Mouse (Mus musculus): ENCODE measurements at regions not wholly inside any gene's neighbourhood (a gene's known extent, or its start where the extent isn't known, plus 50 kb on each side); places are given as distances from the start of the nearest gene placed in this dataset.

GRCm38 (mm10) chr10:16438414-16438813, 1284.6 kb upstream of the Cited2 start:
- no peak for ATAC-seq (replicated peaks; ENCODE audit: low FRiP score, low TSS enrichment, poor library complexity, severe bottlenecking)

GRCm38 (mm10) chr10:16440932-16441640, 1281.9 kb upstream of the Cited2 start:
- ATAC-seq (replicated peaks; ENCODE audit: low FRiP score, low TSS enrichment, poor library complexity, severe bottlenecking): no peak

GRCm38 (mm10) chr10:16441661-16442072, 1281.4 kb upstream of the Cited2 start:
- ATAC-seq (replicated peaks; ENCODE audit: low FRiP score, low TSS enrichment, poor library complexity, severe bottlenecking): no peak

DNA sequence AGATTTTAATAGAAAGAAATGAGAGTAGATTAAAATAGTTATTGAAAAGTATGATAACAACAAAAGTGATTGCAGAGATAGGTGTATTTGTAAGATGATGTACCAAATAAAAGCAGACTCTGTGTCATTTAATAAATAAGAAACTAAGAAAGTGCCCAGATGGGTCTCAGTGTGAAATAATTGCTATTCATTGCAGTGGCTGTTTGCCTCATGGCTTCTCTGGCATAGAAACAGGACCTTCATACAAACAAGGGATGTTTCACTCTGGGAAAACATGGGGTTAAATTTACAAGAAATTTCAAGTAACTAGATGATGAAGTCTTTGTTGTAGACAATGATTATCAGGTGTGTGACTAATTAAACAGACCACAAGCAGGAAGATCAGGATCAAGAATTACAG, 1279.1 kb upstream of the Cited2 start:
- ATAC-seq (replicated peaks; ENCODE audit: low FRiP score, low TSS enrichment, poor library complexity, severe bottlenecking): no peak

GRCm38 (mm10) chr10:16467935-16468334, 1255.1 kb upstream of the Cited2 start:
- no peak for ATAC-seq (replicated peaks; ENCODE audit: low FRiP score, low TSS enrichment, poor library complexity, severe bottlenecking)

- ATAC-seq (replicated peaks; ENCODE audit: low FRiP score, low TSS enrichment, poor library complexity, severe bottlenecking): no peak
Measured at GRCm38 (mm10) chr10:16469711-16470110, 1253.3 kb upstream of the Cited2 start.

DNA sequence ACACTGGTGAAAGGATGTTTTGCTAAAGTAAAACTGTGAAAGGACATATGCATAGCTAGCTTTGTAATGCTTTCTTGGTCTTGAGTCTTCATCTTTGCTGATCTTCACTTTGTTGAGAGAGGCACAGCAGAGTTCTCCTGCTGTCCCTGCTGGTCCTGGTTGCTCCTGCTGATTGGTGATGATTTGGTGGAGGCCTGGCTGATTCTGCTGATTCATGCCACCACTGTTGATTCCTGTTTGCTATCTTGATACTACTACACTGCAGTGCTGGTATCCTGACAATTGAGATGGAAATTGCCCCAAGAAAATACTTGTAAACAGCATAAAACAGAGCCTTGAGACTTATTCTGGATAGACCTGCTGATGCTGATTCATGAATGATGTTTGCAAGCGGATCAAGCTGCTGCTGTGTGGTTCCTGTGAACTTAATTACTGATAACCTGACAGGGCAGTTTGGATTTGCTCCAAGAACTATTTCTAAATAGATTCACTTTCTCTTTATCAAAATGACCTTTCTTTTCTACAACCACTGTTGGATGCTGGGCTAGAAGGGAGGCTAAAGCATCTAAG, 1249.0 kb upstream of the Cited2 start:
- peak; percentile 95 for ATAC-seq (replicated peaks; ENCODE audit: low FRiP score, low TSS enrichment, poor library complexity, severe bottlenecking)

DNA sequence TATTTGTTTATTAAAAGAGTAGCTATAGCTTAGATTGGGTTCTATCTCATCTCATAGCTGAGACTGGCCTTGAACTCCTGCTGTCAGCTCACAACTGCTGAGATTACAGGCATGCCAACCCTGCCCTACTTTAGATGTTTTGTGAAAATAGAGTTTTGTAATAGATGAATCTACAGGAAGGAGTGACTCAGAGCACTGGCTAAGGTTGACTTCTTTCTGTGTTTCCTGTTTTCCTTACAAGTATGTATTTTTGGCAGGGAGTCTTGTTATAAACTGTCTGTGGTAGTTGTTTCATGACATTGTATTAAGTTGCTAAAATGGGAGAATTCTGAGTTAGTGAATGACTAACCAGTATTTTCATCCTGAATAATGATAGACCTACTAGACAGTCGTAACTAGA, 1224.4 kb upstream of the Cited2 start:
- ATAC-seq (replicated peaks; ENCODE audit: low FRiP score, low TSS enrichment, poor library complexity, severe bottlenecking): no peak

- no peak for ATAC-seq (replicated peaks; ENCODE audit: low FRiP score, low TSS enrichment, poor library complexity, severe bottlenecking)
Measured at GRCm38 (mm10) chr10:16507681-16508080, 1215.3 kb upstream of the Cited2 start.

DNA sequence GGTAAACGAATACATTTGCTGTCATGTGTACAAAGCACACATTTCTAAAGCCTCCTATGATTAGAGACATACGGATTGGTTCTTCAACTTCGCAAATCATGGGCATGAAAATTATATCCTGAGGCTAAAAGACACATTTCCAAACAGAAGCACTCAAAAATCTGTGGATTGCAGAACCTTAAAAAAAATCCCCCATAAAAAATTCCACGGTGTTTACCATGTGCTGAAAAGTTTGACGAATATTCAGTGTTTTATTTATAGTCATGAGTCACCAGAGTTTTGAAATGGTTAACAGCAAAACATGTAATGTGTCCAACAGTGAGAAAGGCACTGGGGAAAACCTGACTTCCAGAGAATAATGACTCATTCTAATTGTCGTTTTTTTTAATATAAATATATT, 1214.9 kb upstream of the Cited2 start:
- ATAC-seq (replicated peaks; ENCODE audit: low FRiP score, low TSS enrichment, poor library complexity, severe bottlenecking): no peak

GRCm38 (mm10) chr10:16514656-16515055, 1208.4 kb upstream of the Cited2 start:
- no peak for ATAC-seq (replicated peaks; ENCODE audit: low FRiP score, low TSS enrichment, poor library complexity, severe bottlenecking)

- ATAC-seq (replicated peaks; ENCODE audit: low FRiP score, low TSS enrichment, poor library complexity, severe bottlenecking): no peak
Measured at GRCm38 (mm10) chr10:16521895-16522294, 1201.1 kb upstream of the Cited2 start.

DNA sequence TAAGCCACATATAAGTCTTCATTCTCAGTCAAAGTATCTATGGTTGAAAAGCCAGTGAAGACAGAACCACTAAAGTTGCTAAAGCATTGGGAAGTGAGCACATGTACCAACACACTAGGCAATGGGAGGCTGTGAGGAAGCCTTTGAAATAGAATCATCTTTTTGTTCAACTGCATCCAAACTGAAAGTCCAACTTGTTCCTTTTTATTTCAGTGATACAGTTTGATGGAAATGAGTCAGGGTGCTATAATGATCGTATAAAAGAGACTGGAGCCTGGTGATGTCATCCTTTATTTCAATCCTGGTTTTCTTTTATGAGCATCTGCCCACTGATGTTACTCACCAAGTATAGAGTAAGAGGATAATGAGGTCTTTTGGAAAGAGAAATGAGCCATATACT, 1198.9 kb upstream of the Cited2 start:
- ATAC-seq (replicated peaks; ENCODE audit: low FRiP score, low TSS enrichment, poor library complexity, severe bottlenecking): no peak

- ATAC-seq (replicated peaks; ENCODE audit: low FRiP score, low TSS enrichment, poor library complexity, severe bottlenecking): no peak
Measured at GRCm38 (mm10) chr10:16527693-16528092, 1195.3 kb upstream of the Cited2 start.

GRCm38 (mm10) chr10:16537660-16538059, 1185.4 kb upstream of the Cited2 start:
- peak; percentile 49; the same call in 1 of the 2 replicates for ATAC-seq (replicated peaks; ENCODE audit: low FRiP score, low TSS enrichment, poor library complexity, severe bottlenecking)

- ATAC-seq (replicated peaks; ENCODE audit: low FRiP score, low TSS enrichment, poor library complexity, severe bottlenecking): peak; percentile 99
Measured at GRCm38 (mm10) chr10:16538379-16538778, 1184.6 kb upstream of the Cited2 start.

GRCm38 (mm10) chr10:16545445-16545844, 1177.6 kb upstream of the Cited2 start:
- no peak for ATAC-seq (replicated peaks; ENCODE audit: low FRiP score, low TSS enrichment, poor library complexity, severe bottlenecking)

- ATAC-seq (replicated peaks; ENCODE audit: low FRiP score, low TSS enrichment, poor library complexity, severe bottlenecking): peak; percentile 99
Measured at GRCm38 (mm10) chr10:16552861-16553635, 1170.0 kb upstream of the Cited2 start.

GRCm38 (mm10) chr10:16574568-16574967, 1148.5 kb upstream of the Cited2 start:
- no peak for ATAC-seq (replicated peaks; ENCODE audit: low FRiP score, low TSS enrichment, poor library complexity, severe bottlenecking)

DNA sequence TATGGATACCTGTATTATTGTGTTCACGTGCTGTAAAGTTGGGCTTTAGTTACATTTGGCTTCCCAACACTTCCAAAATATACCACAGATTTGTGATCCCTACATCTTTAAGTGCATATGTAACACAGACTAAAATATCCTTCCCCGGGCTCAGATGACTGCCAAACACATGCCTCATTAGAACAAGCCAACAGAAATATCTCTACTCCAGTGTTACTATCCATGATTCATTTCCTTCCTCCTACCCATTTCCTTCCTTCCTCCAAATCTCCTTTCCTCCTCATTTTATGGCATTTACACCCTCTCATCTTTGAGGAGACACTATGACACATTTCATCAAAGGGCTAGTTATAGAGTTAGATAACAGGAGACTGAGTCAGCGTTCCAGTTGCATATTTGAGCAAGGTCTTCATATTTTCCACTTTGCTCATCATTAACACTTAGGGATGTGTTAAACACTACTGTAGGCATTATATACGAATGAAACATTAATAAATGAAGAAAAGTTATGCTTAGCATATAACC, 1144.4 kb upstream of the Cited2 start:
- no peak for ATAC-seq (replicated peaks; ENCODE audit: low FRiP score, low TSS enrichment, poor library complexity, severe bottlenecking)
